Mouse (Mus musculus) forebrain, embryonic 15.5 days (tissue): ENCODE measurements around the gene Csrp3. TPM values are rescaled to one million over a fixed set of nuclear protein-coding genes. Genes with fewer than 3 reads are reported as not detected.
A peak's percentile ranks its signal among the peaks of the same experiment; 100 is the strongest.

Experiments
- ATAC-seq: fragments of 200-750 bp; cut with Nextera tagmentation; replicated peaks from 2 replicates; pipeline ENCODE4 v1.8.0; 2017; ENCODE audit warnings: mild to moderate bottlenecking, moderate TSS enrichment, moderate library complexity
- H3K27ac ChIP-seq: fragments of 300-500 bp; sonication (generic); replicated peaks from 2 replicates; pipeline ENCODE4 v1.5.1; 2015; ENCODE audit warnings: mild to moderate bottlenecking, inconsistent platforms
- H3K27me3 ChIP-seq: fragments of 300-500 bp; sonication (generic); 2 replicates; pipeline ENCODE4 v1.6.1; 2015; ENCODE audit warnings: inconsistent platforms
- H3K36me3 ChIP-seq: fragments of 300-500 bp; sonication (generic); 2 replicates; pipeline ENCODE4 v1.6.1; 2015; ENCODE audit warnings: mild to moderate bottlenecking, inconsistent platforms
- H3K4me1 ChIP-seq: fragments of 300-500 bp; sonication (generic); 2 replicates; pipeline ENCODE4 v1.6.1; 2015; ENCODE audit warnings: inconsistent platforms
- H3K4me2 ChIP-seq: fragments of 300-500 bp; sonication (generic); replicated peaks from 2 replicates; pipeline ENCODE4 v1.6.1; 2015; ENCODE audit warnings: mild to moderate bottlenecking, inconsistent platforms
- H3K4me3 ChIP-seq: fragments of 300-500 bp; sonication (generic); 2 replicates; pipeline ENCODE4 v1.5.1; 2015; ENCODE audit warnings: mild to moderate bottlenecking, inconsistent platforms
- H3K9ac ChIP-seq: fragments of 300-500 bp; sonication (generic); replicated peaks from 2 replicates; pipeline ENCODE4 v1.6.1; 2015; ENCODE audit warnings: mild to moderate bottlenecking, inconsistent platforms
- H3K9me3 ChIP-seq: fragments of 300-500 bp; sonication (generic); 2 replicates; pipeline ENCODE4 v1.6.1; 2016; ENCODE audit warnings: inconsistent platforms
- WGBS: fragments of 180-500 bp; shearing (Covaris S2); methylation state at CpG from one replicate; pipeline ENCODE4 v1.1.7; 2015; ENCODE audit warnings: mixed read lengths; 5-methylcytosine and 5-hydroxymethylcytosine counted together
- polyA plus RNA-seq: library from polyadenylated mRNA; unstranded; fragments of >200 nt; fragmentation: Nextera tagmentation; extraction: Ambion mirVana; gene quantifications from 2 replicates; pipeline ENCODE4 v1.2.1, GENCODE M21; 2015

The Csrp3 gene
- polyA plus RNA-seq: 0.20 and 0.29 TPM in 2 replicates

GRCm38 (mm10) chr7:48847820-48848650, at the start of gene Csrp3:
Gene Csrp3, minus strand, starts transcription at chr7:48848033.
- H3K27me3 ChIP-seq: no peaks in the 10 kb centered on the region

GRCm38 (mm10) chr7:48896051-48896450, 48.2 kb upstream of the Csrp3 start:
- 91% methylated on average over 4 of the region's 4 CpGs for WGBS
- Histone ChIP-seq H3K36me3 (no peaks in the 10 kb centered on the region), H3K4me1 (peaks cover 26% of the 10 kb centered on the region), H3K4me2 (no peak overlapping the region), H3K9me3 (no peaks in the 10 kb centered on the region), H3K4me3 (no peak overlapping the region), H3K9ac (no peak overlapping the region), H3K27ac (no peak overlapping the region), H3K27me3 (peaks cover 20% of the 10 kb centered on the region; the same call in 1 of the 2 replicates)
- no peak for ATAC-seq

More at GRCm38 (mm10) chr7:48847820-48848650, at the start of gene Csrp3:
- no peak for ATAC-seq
- 41% methylated on average over 11 of the region's 11 CpGs for WGBS
- H3K9ac ChIP-seq: no peak within 1 kb of the TSS
- no peaks in the 10 kb centered on the region for H3K9me3 ChIP-seq
- 0 out of 2 replicates have a peak, but pooled peaks cover 4% of the 10 kb centered on the region for H3K4me1 ChIP-seq
- no peak within 1 kb of the TSS for H3K27ac ChIP-seq
- H3K36me3 ChIP-seq: no peaks in the 10 kb centered on the region
- H3K4me3 ChIP-seq: no peak within 1 kb of the TSS
- H3K4me2 ChIP-seq: no peak within 1 kb of the TSS

GRCm38 (mm10) chr7:48895475-48895874, 47.6 kb upstream of the Csrp3 start:
- no peak overlapping the region for H3K9ac ChIP-seq
- peaks cover 18% of the 10 kb centered on the region; the same call in 1 of the 2 replicates for H3K27me3 ChIP-seq
- H3K9me3 ChIP-seq: no peaks in the 10 kb centered on the region
- no peak for ATAC-seq
- no peak overlapping the region for H3K4me2 ChIP-seq
- peaks cover 32% of the 10 kb centered on the region for H3K4me1 ChIP-seq
- WGBS: 78% methylated on average over 4 of the region's 4 CpGs
- H3K36me3 ChIP-seq: no peaks in the 10 kb centered on the region
- no peak overlapping the region for H3K4me3 ChIP-seq
- no peak overlapping the region for H3K27ac ChIP-seq

GRCm38 (mm10) chr7:48894763-48895162, 46.9 kb upstream of the Csrp3 start:
- Histone ChIP-seq H3K27me3 (peaks cover 15% of the 10 kb centered on the region; the same call in 1 of the 2 replicates), H3K9ac (no peak overlapping the region), H3K4me2 (no peak overlapping the region), H3K36me3 (no peaks in the 10 kb centered on the region), H3K4me1 (peaks cover 34% of the 10 kb centered on the region), H3K9me3 (no peaks in the 10 kb centered on the region), H3K4me3 (no peak overlapping the region), H3K27ac (no peak overlapping the region)
- no peak for ATAC-seq
- WGBS: 83% methylated on average over 6 of the region's 6 CpGs

GRCm38 (mm10) chr7:48894152-48894551, 46.3 kb upstream of the Csrp3 start:
- ATAC-seq: no peak
- H3K9ac ChIP-seq: no peak overlapping the region
- peaks cover 34% of the 10 kb centered on the region for H3K4me1 ChIP-seq
- no peaks in the 10 kb centered on the region for H3K36me3 ChIP-seq
- H3K27me3 ChIP-seq: peaks cover 15% of the 10 kb centered on the region; the same call in 1 of the 2 replicates
- no peak overlapping the region for H3K4me2 ChIP-seq
- no peak overlapping the region for H3K4me3 ChIP-seq
- no peak overlapping the region for H3K27ac ChIP-seq
- under 1% methylated on average over 6 of the region's 6 CpGs for WGBS
- H3K9me3 ChIP-seq: no peaks in the 10 kb centered on the region

GRCm38 (mm10) chr7:48893093-48893492, 45.3 kb upstream of the Csrp3 start:
- no peak for ATAC-seq
- WGBS: 84% methylated on average over 7 of the region's 7 CpGs
- H3K4me2 ChIP-seq: no peak overlapping the region
- H3K9me3 ChIP-seq: no peaks in the 10 kb centered on the region
- no peak overlapping the region for H3K9ac ChIP-seq
- 0 out of 2 replicates have a peak, but pooled peaks cover 10% of the 10 kb centered on the region for H3K27me3 ChIP-seq
- peaks cover 33% of the 10 kb centered on the region for H3K4me1 ChIP-seq
- H3K4me3 ChIP-seq: no peak overlapping the region
- no peaks in the 10 kb centered on the region for H3K36me3 ChIP-seq
- H3K27ac ChIP-seq: no peak overlapping the region

GRCm38 (mm10) chr7:48891029-48891428, 43.2 kb upstream of the Csrp3 start:
- peaks cover 21% of the 10 kb centered on the region for H3K4me1 ChIP-seq
- H3K4me3 ChIP-seq: no peak overlapping the region
- 22% methylated on average over 5 of the region's 5 CpGs for WGBS
- no peaks in the 10 kb centered on the region for H3K36me3 ChIP-seq
- H3K27me3 ChIP-seq: 0 out of 2 replicates have a peak, but pooled peaks cover 10% of the 10 kb centered on the region
- no peak overlapping the region for H3K4me2 ChIP-seq
- no peaks in the 10 kb centered on the region for H3K9me3 ChIP-seq
- no peak overlapping the region for H3K9ac ChIP-seq
- ATAC-seq: no peak; the same call in 1 of the 2 replicates
- H3K27ac ChIP-seq: no peak overlapping the region

GRCm38 (mm10) chr7:48888751-48889150, 40.9 kb upstream of the Csrp3 start:
- 90% methylated on average over 2 of the region's 2 CpGs for WGBS
- ATAC-seq: no peak
- H3K4me1 ChIP-seq: peaks cover 12% of the 10 kb centered on the region
- no peak overlapping the region for H3K27ac ChIP-seq
- H3K9ac ChIP-seq: no peak overlapping the region
- peaks cover 18% of the 10 kb centered on the region for H3K27me3 ChIP-seq
- H3K4me2 ChIP-seq: no peak overlapping the region
- H3K9me3 ChIP-seq: no peaks in the 10 kb centered on the region
- no peak overlapping the region for H3K4me3 ChIP-seq
- no peaks in the 10 kb centered on the region for H3K36me3 ChIP-seq

- no peaks in the 10 kb centered on the region for H3K9me3 ChIP-seq
- H3K4me2 ChIP-seq: no peak overlapping the region
- H3K27ac ChIP-seq: no peak overlapping the region
- WGBS: 53% methylated on average over 8 of the region's 8 CpGs
- H3K9ac ChIP-seq: no peak overlapping the region
- peaks cover 20% of the 10 kb centered on the region for H3K27me3 ChIP-seq
- H3K4me3 ChIP-seq: no peak overlapping the region
- no peak for ATAC-seq
- H3K36me3 ChIP-seq: no peaks in the 10 kb centered on the region
- H3K4me1 ChIP-seq: peaks cover 12% of the 10 kb centered on the region
Measured at GRCm38 (mm10) chr7:48887973-48888372, 40.1 kb upstream of the Csrp3 start.

GRCm38 (mm10) chr7:48884266-48884611, 36.4 kb upstream of the Csrp3 start:
- Histone ChIP-seq H3K4me1 (peaks cover 21% of the 10 kb centered on the region), H3K27ac (no peak overlapping the region), H3K9ac (no peak overlapping the region), H3K27me3 (peaks cover 31% of the 10 kb centered on the region), H3K36me3 (no peaks in the 10 kb centered on the region), H3K4me2 (no peak overlapping the region), H3K9me3 (no peaks in the 10 kb centered on the region), H3K4me3 (no peak overlapping the region)
- ATAC-seq: no peak
- WGBS: 66% methylated on average over 5 of the region's 5 CpGs

GRCm38 (mm10) chr7:48883525-48884265, 35.9 kb upstream of the Csrp3 start:
- Histone ChIP-seq H3K27me3 (peaks cover 31% of the 10 kb centered on the region), H3K9ac (no peak overlapping the region), H3K27ac (no peak overlapping the region), H3K36me3 (no peaks in the 10 kb centered on the region), H3K9me3 (no peaks in the 10 kb centered on the region), H3K4me3 (no peak overlapping the region), H3K4me1 (peaks cover 21% of the 10 kb centered on the region), H3K4me2 (no peak overlapping the region)
- ATAC-seq: no peak
- WGBS: 85% methylated on average over 4 of the region's 4 CpGs

GRCm38 (mm10) chr7:48881971-48882609, 34.3 kb upstream of the Csrp3 start:
- no peak overlapping the region for H3K27ac ChIP-seq
- no peaks in the 10 kb centered on the region for H3K9me3 ChIP-seq
- no peaks in the 10 kb centered on the region for H3K36me3 ChIP-seq
- WGBS: 2% methylated on average over 28 of the region's 28 CpGs
- 0 out of 2 replicates have a peak overlapping the region, but pooled peaks have one; percentile 2 for H3K9ac ChIP-seq
- H3K27me3 ChIP-seq: peaks cover 31% of the 10 kb centered on the region
- H3K4me3 ChIP-seq: peak overlapping the region; percentile 74
- peaks cover 21% of the 10 kb centered on the region for H3K4me1 ChIP-seq
- H3K4me2 ChIP-seq: peak overlapping the region; percentile 100
- no peak for ATAC-seq
